Mouse (Mus musculus): ENCODE results near the gene Tcp11l2.

Gene Tcp11l2

DNA sequence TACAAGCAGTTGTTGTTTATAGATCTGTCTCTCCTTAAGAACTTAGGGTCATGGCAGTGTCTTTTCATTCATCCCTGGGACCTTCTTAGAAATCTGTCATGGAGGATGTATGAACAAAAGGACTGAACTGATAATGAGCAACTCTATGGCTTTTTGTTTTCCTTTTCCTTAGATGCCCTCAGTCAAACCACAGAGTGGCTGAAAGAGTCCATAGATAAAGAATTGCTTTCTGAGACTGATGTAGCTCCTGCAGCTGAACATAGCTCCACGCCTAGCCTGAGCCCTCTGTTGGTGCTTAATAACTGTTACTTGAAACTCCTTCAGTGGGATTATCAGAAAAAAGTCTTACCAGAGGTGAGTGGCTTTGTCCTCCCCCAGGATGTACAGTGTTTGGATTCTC lies 27.9 kb downstream of the Tcp11l2 start:
- no peak for DNase-seq (ENCODE audit: low read depth)

DNA sequence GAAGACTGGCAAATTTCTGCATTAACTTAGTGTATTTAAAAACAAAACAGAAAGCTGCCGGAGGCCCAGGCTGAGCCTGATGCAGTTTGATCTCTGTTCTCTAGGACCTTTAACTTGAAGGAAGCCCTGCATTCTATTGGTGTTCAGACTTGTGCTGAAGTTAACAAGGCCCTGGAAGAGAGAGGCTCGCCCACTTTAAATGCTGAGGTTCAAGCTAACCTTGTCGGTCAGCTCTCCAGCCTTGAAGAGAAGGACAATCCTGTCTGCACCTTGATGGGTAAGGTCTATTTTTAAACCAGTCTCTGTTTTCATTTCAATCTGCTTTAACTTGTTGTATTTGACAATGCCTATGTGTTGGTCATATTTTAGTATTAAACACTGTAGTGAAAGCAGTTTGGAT lies 31.9 kb downstream of the Tcp11l2 start:
- no peak for DNase-seq (ENCODE audit: low read depth)

DNA sequence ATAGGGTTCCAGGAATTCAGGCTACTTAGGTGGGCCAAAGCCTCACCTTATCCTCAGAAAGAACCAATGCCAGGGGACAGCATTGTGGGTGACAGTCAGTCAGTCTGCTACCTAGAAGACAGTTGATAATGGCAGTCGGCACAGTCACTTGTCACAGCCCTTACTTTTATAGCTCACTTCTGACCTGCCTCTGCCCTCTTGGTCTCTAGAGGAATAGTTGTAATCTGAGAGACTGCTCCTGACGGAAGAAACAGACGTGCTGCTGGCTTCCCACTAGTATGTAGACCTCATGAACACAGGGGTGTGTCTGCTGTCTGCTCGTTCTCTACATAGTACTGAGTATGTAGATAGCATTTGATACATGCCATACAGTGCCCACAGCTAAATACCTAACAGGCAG lies 33.9 kb downstream of the Tcp11l2 start:
- no peak for DNase-seq (ENCODE audit: low read depth)

DNA sequence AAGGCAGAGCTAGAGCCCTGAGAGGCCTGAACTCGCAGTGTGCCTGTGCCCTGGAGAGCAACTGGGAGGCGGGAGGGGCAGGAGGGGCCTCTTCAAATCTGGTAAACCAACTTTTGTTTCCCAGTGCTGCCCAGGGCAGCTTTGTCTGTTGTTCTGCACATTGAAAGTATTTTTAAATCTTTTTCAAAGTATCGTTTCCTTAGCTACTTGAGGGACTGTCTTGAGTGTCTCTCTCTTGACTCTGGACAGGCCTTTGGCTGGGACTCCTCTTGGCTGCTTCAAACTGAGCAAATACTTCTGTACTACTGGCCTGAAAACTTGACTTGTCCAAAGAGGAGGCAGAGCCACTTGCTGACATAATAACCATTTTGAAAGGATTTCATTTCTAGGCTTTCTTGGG lies 34.4 kb downstream of the Tcp11l2 start:
- DNase-seq (ENCODE audit: low read depth), result no peak

DNA sequence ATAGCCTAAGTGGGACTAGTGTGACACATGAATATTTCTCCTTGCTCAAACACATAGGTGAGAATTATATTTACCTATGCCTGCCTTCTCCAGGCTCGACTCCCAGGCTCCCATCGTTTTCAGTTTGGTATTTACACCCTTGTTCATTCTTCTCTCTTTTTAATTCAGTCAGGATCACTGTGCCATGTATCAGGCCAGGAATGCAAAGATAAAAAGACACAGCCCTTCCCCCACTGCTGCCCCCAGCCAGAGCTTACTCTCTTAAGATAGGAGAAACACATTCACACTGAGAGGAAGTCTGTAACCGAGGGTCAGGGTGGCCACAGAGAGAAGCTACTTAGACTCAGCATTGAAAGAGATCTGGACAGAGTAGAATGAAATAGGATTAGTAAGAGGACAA lies 35.2 kb downstream of the Tcp11l2 start:
- no peak for DNase-seq (ENCODE audit: low read depth)

DNA sequence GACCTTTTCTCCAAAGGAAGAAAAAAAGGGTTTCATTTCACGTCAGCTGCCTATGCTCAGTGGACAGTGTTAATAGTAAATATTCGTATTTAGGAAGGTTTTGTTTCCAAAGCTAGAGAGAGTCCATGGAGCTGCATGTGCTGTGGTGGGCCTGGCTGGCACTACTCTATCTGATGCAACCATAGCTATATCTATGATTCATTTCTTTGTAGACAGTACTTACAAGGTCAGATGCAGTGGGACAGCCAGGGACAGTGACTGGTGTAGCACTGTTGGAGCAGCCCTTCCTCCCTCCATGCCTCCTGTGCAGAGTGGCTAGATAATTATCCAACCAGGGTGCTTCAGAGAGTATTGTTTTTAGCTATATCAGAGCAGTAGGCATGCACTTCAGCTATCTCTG lies 35.9 kb downstream of the Tcp11l2 start:
- no peak for DNase-seq (ENCODE audit: low read depth)

DNA sequence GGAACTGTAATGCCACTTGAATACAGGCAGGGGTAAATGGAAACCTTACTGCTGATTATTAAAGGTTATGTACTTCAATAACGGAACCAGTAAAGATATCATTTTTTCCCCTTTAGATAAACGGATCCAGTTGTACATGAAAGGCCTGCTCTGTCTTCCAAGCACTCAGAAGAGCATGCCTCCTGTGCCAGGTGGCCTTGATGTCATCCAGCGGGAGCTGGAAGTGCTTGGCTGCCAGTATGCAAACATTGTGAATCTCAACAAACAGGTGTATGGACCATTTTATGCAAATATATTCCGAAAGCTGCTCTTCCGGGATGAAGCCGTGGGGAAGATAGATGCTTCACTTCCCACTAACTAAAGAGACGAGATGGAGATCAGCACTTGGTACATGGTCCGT lies 36.9 kb downstream of the Tcp11l2 start:
- no peak for DNase-seq (ENCODE audit: low read depth)

DNA sequence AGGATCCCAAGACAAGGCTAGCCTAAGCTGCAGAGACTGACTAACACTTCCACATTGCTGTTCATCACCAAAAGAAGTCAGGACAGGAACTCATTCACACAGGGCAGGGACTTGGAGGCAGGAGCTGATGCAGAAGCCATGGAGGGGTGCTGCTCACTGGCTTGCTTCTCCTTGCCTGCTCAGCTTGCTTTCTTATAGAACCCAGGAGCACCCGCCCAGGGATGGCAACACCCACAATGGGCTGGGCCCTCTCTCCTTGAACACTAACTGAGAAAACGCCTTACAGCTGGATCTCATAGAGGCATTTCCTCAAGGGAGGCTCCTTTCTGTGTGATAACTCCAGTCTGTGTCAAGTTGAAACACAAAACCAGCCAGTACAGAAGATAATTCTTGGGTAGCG lies 38.6 kb downstream of the Tcp11l2 start:
- DNase-seq (ENCODE audit: low read depth), result no peak

DNA sequence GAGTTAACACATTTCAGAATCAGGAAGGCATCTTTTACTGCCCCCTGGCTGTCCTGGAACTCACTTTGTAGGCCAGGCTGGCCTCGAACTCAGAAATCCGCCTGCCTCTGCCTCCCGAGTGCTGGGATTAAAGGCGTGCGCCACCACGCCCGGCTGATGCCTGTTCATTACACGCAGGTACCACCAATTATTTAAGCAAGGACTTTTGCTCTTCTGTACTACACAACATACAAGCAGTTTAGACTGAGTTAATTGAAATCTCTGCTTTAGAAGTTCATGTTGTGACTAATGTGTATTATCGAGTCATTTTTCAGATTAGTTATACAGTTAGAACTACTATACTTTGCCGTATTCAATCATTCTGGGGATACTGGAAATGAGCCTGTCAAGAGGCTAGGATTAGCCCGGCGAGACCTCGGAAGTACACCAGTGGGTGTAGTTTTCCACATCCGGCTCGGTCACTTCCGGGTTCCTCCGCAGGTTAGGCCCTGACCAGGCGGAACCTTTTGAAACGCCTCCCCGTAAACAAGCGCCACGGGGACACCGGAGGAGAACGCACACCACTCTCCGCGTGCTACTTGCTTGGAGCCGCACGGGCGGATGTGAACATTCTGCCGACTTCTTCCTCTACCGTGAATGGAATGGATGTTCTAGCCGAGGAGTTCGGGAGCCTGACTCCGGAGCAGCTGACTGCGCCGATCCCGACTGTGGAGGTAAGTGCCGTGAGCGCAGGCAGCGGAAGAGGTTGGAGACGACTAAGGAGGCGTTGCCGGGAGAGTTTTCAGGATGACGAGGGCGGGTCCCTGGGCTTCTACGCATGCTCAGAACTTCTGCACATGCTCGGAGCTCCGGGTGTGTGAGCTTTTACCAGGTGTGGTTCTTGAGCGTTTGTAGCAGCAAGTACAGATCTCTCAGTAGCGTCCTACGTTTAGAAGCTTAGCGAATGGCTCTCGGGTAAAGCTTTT lies 45.7 kb downstream of the Tcp11l2 start, which contains the start of gene Polr3b:
TSS of gene Polr3b (plus strand) at position 467 of the 965 bp plus-strand sequence.
- DNase-seq (ENCODE audit: low read depth), result peak; percentile 96

DNA sequence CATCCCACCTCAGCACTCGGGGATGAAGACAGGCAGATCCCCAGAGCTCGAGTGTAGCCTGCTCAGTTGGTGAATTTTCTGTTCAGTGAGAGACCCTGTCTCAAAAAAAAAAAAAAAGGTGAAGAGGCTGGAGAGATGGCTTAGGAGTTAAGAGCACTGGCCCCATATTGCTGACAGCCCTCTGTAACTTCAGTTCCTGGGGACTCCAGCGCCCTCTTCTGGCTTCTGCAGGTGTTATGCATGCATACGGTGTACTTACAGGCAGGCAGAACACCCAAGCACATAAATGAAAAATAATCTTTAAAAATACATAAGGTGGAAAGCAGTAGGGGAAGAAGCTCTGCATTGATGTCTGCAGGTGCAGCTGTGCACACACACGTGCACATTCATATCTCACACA lies 54.8 kb downstream of the Tcp11l2 start:
- peak; percentile 54 for DNase-seq (ENCODE audit: low read depth)

DNA sequence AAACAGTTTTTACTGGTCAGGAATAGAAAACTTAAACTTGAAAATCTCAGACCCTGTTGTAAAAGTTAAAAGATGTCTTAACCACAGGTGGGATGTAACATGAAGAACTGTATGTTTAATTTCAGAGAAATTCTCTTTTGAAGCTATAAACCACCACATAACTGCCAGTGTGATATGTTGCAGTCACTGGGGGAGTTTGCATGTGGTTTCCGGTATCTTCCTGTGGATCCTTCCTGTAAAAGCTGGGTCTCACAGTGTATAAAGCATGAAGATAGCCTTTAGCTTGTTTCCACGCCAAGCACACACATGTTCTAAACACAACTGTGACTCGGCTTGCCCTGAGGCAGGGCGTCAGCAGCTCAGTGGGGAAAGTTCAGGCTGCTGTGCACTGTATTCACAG lies 55.6 kb downstream of the Tcp11l2 start:
- DNase-seq (ENCODE audit: low read depth), result no peak

DNA sequence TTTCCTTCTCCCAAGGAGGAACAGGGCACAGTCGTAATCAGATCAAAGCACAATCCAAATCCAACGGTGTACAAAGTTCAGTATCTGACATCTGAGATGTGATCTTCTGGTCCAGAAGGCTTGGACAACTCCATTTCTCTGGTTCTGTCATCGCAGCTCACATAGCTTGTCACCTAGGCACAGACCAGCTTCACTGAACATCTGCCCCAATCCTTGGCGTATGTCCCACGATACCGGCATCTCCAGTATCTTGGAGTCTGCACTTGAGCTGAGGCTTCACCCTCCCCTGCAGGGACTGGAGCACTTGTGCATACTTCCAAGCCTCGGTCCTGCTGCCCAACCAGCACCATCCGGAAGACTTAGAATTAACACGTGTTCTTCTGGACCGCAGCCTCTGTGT lies 60.2 kb downstream of the Tcp11l2 start:
- DNase-seq (ENCODE audit: low read depth), result no peak

DNA sequence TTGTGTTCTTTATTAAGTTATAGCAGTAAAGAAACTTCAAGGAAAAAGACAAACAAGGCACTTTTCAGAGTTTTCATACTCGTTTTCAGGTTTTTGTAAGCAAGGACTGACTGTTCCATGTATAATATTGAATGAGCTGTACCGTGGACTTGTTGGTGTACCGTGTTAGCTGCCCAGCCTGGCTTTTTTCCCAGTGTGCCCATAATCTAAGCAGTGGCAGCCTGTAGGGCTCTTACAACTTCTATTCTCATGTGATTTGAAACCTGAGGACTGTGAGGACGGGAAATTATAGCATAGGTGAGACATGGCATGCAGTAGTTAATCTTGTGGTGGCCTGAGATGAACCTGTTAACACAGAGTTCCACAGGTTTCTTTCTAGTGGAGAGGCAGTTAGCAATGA lies 62.0 kb downstream of the Tcp11l2 start:
- no peak for DNase-seq (ENCODE audit: low read depth)

DNA sequence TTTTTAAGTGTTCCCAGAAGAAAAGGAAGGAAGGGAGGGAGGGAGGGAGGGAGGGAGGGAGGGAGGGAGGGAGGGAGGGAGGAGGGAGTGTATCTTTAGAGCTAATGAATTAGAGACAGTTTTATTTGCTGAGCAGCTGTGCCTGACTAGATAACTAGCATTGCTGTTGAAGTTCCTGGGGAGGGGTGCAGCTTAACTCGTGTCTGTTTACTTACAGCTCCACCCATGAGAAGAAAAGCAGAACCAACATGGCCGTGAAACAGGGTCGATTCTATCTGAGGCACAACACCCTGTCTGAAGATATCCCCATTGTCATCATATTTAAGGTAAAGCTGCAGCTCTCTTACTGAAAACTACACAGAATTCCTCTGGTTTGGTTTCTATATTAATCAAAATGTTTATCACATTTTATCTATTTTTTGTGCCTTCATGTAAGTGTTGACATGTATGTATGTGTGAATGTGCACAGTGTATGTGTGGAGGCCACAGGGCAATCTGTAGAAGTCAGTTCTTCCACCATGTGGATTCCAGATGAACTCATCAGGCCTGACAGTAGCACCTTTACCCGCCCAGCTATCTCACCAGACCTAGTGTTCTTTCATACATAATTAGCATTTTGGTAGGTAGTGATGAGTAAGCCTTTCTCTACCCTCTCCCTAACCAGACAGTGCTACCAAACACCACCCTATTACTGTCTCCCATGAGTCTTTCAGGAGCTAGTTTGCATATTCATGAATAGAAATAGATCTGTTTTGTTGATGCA lies 63.3 kb downstream of the Tcp11l2 start:
- no peak for DNase-seq (ENCODE audit: low read depth)

DNA sequence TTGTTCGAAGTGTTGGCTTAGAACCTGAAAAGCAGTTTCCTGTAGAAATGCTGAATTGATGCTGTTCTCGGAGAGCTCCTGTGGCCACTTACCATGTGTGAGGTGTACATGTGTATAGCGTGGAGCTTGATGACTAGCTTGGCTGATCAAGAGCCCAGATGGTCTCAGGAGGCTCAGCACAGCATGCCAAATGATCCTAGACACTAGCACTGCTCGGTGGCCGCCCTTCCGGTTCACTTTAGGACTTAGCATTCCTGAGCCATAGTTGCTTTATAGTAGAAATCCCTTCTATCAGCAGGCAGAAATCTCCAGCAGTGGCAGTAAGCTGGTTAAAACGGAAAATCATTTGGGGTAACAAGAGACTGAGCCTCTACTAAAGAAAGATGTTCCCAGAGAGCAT lies 64.4 kb downstream of the Tcp11l2 start:
- no peak for DNase-seq (ENCODE audit: low read depth)

DNA sequence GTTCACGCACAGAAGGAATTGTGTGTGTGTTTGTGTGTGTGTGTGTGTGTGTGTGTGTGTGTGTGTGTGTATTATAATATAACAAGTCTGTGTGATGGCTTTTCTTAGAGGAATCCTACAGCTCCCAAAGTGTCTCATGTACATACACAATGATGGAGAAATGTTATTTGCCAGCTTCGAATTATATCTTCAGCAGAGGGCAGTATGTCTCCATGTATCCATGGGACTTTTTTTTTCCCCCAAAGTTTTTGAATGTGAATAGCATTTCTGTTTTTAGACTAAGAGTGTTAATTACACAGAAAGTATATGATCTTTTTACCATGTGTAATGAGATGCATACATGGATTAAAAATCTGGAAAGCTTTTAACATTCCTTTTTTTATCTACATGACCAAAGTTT lies 65.2 kb downstream of the Tcp11l2 start:
- peak; percentile 44 for DNase-seq (ENCODE audit: low read depth)

DNA sequence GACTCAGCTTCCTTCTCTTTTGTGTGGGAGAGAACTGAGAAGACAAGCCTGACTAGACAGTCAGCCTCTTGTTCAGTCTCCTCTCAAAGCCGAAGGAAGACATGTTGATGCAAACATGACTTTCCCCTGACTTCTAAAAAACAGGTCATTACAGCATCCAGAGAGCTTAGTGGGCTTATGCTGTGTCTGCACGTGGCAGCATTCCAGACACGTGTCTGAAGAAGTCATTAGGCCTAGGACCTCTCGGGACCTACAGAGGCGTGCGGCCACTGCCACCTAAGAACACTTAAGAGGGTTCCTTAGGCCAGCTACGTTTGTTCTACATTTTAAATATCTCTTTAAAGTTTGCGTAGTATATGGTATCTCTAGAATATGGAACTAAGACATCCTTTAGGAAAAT lies 69.5 kb downstream of the Tcp11l2 start:
- no peak for DNase-seq (ENCODE audit: low read depth)

DNA sequence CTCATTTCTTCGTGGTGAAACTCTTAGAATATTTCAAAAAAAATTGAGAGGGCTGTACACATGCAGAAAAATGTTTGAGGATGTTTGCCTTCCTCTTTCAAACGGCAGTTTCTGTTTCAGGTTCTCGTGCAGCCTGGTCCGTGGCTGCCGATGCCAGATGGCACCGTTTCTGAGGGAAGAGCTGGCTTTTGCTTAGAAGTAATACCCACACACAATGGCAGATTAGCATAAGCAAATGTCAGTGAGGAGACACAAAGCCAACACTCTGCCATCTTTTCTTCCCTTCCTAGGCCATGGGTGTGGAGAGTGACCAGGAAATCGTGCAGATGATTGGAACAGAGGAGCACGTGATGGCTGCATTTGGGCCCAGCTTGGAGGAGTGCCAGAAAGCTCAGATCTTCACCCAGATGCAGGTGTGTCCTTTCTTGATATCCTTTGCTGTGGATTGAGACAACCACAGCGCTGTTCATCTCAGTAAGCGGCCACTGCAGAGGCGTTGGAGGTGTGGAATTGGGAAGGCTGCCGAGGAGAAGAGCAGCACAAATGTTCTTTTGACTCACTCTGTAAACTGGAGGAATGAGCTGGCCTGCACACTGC lies 70.2 kb downstream of the Tcp11l2 start:
- DNase-seq (ENCODE audit: low read depth), result no peak

DNA sequence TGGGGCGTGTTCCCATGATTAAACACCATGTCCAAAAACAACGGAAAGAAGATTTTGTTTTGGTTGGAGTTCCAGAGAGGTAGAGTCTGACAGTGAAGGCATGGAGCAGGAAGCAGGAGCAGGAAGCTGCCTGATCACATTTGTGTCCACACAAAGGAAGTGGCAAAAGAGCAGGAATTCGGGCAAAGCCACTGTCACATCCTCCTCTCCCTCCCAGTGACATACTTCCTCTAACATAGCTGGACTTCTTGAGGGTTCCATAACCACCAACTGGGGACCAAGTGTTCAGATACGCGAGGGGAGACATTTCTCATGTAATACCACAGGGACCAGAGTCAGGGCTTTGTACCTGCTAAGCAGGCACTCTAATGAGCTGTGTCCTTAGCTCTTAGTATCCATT lies 70.8 kb downstream of the Tcp11l2 start:
- DNase-seq (ENCODE audit: low read depth), result no peak

DNA sequence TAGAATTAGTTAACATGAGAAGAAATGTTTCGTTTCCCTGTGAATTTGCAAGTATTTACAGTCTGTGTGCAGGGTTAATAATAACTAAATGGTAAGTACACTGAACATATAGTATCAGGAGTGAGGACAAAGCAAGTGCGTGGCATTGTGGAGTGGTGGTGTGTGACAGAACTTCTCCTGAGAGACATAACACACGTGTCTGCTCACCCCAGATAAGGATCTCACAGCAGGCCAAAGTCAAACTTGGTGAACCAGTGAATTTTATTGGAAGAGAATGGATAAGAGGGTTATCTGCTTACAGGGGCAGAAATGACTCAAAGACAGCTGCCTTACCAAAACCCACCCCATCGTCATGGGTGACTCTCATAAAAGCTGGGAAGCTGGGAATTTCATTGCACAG lies 72.5 kb downstream of the Tcp11l2 start:
- DNase-seq (ENCODE audit: low read depth), result no peak

DNA sequence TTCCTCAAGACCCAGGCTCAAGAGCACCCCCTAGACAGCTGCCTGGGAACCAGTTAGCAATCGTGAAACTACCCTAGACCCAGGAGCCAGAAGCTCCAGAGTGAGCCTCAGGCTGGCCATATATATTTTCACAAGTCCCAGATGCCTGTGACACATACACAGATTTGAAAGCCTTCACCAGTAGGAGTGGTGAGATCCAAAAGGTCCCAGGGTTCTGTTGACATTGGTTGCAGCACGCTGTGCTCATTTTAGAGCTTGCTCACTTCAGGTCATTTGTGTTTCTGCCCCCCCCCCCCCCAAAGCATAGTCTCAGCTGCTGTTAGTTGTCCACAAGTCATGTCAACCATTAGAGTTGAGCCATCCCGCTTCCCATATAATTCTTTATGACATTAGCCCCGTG lies 77.6 kb downstream of the Tcp11l2 start:
- no peak for DNase-seq (ENCODE audit: low read depth)

DNA sequence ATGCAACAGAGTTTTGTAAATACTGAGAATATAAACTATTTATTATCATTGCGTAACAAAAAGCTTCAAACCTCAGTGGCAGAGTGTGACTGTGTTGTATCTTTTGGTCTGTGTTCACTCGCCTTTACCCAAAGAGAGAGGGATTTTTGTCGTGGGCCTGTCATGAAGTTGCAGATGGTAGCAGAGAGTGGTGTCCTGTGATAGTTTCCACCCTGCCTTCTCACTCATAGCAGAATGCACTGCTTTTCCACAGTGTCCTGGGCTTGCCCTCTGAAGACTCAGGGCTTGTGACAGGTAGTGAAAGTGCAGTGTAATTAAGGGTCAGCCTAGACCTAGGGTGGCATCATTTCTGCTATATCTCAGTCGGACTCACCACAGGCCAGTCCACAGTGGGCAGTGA lies 78.3 kb downstream of the Tcp11l2 start:
- DNase-seq (ENCODE audit: low read depth), result no peak

DNA sequence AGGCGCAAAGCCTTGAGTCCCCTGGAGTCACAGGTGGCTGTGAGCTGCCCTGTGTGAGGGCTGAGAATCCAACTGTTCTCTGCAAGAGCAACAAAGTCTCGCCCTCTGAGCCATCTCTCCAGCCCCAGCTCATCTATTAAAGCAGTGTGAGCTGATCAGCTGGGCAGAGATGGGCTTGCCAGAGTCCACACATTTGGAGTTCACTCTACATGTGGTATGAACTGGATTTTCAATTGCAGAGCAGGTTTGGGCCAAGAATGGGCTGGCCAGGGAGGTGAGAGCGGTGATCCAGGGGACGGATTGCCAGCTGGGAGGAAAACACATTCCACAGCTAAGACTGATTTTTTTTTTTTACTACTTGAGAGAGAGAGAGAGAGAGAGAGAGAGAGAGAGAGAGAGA lies 80.2 kb downstream of the Tcp11l2 start:
- DNase-seq (ENCODE audit: low read depth), result peak; percentile 52

Measured in NIH3T3 (cell line).